Mouse (Mus musculus): Measurements from ENCODE around the gene Nr4a2.

The Nr4a2 gene

DNA sequence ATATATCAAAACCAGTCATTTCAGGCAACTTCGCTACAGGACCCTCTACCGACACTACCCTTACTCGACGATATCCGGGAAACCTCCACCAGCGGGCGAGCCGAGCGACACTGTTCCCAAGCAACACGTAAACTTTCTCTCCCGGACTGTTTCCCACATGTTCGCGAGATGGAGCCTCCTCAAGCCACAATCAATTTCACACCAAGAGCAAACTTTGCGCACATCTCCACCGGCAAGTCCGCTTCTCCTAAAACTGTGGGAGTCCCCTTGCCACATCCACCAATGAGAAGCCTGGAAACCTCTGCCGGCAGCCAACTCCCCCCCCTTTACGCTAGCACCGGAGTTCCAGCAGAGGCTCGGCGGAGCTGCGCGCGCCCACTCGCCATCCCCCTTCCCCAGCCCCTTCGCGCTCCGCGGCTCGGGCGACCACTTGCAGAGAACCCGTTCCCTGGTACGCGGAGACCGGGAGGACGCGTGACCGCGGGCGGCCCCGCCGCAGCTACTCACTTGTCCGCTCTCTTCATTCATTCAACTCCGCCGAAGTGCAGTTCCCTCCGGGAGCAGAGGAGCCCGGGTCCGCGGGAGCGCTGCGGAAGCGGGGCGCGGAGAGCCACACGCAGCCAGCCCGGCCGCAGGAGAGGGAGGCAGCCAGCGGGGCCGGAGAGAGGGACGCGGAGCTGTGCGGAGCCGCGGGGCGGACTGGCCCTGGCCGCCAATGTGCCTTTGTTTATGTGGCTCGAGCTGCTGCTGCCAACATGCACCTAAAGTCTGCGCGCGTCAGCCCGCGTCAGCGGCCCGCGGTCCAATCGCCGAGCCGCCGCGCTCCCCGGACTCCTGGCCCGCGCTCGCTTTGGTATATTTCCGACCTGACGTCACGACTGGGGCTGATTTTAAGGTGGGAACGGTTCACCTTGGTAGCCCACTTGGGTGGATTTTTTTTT is 9.3 kb downstream of the Nr4a2 start:
- POLR2A ChIA-PET, result interaction anchor here in 2 of 4 experiments (1.0 to 2.1 kb wide), 7 partner anchors 8 to 141 kb away, joined by 3 to 10 read pairs (median 5); partner anchors contain the start of gene Gpd2 (in 2 of the 2)
- CTCF ChIA-PET, result no interaction called here

DNA sequence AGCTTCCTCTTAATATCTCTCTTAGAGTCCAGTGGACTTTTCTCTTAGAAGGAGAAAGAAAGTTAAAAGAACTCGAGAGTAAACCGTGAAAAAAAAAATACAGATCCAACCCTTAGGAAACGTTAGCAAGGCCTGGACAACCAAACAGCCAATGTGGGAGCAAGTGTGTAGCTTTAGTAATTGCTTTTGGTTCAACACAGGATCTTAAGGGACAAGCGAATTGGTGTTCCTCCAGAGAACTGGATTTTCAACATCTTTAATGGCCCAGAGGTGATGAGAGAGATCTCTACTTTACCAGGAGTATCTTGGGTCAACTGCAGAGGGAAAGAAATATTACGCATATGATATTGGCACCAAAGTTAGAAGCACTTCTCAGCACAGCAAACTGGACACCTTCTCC is 10.4 kb downstream of the Nr4a2 start:
- CTCF ChIA-PET, result no interaction called here
- POLR2A ChIA-PET, result interaction anchor here in 2 of 4 experiments (0.6 to 1.8 kb wide), 4 partner anchors 9 to 603 kb away, joined by 3 to 5 read pairs (median 4); no protein-coding TSS in a partner anchor

DNA sequence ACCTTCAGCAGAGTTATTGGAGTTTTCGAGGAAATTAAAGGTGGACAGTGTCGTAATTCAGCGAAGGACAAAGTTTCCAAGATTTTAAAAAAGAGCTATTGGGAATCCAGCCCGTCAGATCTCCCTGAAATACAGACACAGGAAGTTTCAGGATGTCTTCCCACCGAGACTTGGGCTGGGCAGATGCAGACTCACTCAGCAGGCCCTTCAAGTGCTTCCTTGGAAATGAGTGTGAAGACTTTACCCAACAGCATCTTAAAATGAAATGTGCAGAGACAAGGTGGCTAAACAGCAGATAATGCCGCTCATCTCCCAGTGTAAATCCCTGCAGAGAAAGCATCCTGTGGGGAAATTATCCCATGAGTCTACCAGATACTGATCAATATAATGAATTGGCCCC is 10.9 kb downstream of the Nr4a2 start:
- CTCF ChIA-PET, result no interaction called here

DNA sequence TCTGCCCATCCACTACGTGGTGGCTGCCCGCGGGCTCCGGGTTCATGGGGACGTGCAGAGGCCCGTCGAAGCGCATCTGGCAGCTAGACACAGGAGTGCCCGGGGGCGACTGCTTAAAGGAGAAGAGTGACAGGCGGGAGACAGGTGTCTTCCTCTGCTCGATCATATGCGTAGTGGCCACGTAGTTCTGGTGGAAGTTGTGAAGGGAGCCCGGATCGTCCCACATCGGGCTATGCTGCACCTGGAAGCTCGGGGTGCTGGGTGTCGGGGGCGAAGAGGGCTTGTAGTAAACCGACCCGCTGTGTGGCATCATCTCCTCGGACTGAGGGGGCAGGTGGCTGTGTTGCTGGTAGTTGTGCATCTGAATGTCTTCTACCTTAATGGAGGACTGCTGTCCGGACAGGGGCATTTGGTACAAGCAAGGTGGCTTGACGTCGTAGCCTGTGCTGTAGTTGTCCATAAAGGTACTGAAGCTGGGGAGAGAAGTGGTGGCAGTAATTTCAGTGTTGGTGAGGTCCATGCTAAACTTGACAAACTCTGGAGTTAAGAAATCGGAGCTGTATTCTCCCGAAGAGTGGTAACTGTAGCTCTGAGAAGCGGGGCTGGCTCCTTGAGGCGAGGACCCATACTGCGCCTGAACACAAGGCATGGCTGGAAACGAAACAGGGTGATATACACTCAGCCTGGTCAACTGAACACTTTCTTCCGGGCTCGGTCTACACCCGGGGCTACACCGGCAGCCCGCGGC is 11.8 kb downstream of the Nr4a2 start:
- CTCF ChIA-PET, result no interaction called here
- POLR2A ChIA-PET, result interaction anchor here in 2 of 4 experiments (0.6 to 1.3 kb wide), 6 partner anchors 14 to 232 kb away, joined by 3 to 4 read pairs (median 3); partner anchors contain the start of gene Gpd2 (in 1 of the 2)

More for the DNA sequence above, 10.9 kb downstream of the Nr4a2 start:
- POLR2A ChIA-PET, result interaction anchor here in 1 of 4 experiments (0.6 to 1.3 kb wide), 4 partner anchors 48 to 231 kb away, joined by 3 read pairs; no protein-coding TSS in a partner anchor

DNA sequence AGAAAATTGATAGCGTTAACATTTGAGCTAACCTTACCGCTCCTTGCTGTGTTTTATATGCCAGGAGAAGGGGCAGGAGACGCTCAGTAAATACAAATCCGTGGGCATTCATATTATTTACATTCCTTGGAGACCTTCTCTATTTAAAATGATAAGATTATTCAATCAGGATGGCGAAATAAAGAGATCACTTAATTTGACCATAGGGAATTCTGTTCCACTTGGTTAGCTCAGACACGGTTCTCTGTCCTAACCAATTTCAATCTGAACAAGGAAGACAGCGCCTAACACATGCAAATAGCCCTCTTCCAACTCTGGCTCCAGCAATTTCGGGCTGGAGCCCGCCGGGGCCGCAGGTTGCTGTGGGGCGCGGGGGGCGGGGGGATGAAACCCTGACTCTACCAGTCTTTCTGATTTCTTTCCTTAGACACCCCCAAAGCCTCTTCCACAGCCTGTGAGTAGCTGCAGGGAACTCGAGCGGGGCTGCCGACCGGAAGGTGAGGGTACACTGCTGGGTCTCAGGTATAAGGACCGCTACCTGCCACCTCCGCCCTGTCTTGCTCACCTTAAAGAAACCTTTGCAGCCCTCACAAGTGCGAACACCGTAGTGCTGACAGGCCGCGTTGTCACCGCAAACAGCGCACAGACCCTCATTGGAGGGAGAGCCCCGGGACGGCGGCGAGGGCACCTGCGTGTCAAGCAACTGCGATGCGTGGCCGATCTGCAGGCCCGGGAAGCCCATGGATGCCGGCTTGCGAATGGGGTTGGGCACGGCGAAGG is 12.6 kb downstream of the Nr4a2 start:
- CTCF ChIA-PET, result interaction anchor here in 1 of 4 experiments (0.7 kb wide), 1 partner anchor 258 kb away, joined by 5 read pairs; no protein-coding TSS in a partner anchor
- POLR2A ChIA-PET, result interaction anchor here in 2 of 4 experiments (0.6 to 1.0 kb wide), 2 partner anchors 127 to 1012 kb away, joined by 3 to 8 read pairs; partner anchors contain the start of gene Gpd2 (in 1 of the 2)

DNA sequence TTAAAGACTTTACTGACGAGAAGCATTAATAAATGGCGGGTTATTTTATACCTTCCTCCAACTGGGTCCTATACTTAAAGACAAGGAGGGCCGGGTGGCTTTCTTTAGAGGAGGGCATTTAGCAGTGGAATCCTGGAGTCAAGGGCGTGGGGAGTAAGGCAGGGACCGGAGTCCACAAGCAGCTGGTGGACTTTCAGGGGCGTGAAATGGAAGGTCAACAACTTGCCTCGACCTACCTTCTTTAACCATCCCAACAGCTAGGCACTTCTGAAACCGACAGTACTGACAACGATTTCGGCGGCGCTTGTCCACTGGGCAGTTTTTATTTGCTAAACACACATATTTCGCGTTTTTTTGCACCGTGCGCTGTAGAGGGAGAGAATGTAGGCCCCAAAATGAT is 13.4 kb downstream of the Nr4a2 start:
- ChIA-PET CTCF (interaction anchor here in 1 of 4 experiments (0.7 kb wide), 1 partner anchor 259 kb away, joined by 5 read pairs; no protein-coding TSS in a partner anchor), POLR2A (interaction anchor here in 1 of 4 experiments (0.6 kb wide), 1 partner anchor 1011 kb away, joined by 8 read pairs; no protein-coding TSS in a partner anchor)

DNA sequence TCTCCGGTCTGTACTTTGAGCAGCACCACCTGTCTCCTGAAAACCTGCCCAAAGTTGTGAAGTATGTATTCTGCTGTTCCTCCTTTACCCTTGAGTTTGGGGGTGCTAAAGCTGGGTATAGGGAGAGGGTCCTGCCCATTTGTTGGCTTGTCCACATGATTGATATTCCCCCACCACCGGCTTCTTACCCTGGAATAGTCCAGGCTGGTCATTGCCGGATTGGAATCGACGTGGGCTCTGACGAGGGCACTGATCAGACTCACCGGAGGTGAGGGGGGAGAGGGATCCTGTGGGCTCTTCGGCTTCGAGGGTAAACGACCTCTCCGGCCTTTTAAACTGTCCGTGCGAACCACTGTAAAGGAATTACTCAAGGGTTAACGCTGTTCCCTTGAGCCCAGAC is 13.9 kb downstream of the Nr4a2 start:
- CTCF ChIA-PET, result no interaction called here
- POLR2A ChIA-PET, result no interaction called here

DNA sequence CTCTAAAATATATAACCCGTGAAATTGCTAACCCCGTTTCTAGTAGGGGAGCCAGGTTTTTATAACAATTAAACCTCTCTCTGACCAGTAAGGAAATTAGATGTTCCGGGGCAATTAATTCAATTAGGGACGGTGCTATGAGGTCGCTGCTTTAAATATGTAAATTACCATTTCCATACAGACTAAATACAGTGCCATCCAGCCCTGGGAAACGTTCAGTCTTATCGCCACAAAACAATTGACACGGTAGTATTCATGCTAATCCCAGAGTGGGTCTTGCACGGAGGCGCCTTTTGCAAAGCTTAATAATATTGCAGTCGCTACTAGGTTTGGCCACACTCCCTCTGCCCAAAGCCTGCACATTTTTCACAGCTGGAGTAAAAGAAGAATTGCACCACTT is 14.5 kb downstream of the Nr4a2 start:
- POLR2A ChIA-PET, result no interaction called here
- CTCF ChIA-PET, result interaction anchor here in 1 of 4 experiments (0.6 kb wide), 1 partner anchor 676 kb away, joined by 3 read pairs; no protein-coding TSS in a partner anchor

DNA sequence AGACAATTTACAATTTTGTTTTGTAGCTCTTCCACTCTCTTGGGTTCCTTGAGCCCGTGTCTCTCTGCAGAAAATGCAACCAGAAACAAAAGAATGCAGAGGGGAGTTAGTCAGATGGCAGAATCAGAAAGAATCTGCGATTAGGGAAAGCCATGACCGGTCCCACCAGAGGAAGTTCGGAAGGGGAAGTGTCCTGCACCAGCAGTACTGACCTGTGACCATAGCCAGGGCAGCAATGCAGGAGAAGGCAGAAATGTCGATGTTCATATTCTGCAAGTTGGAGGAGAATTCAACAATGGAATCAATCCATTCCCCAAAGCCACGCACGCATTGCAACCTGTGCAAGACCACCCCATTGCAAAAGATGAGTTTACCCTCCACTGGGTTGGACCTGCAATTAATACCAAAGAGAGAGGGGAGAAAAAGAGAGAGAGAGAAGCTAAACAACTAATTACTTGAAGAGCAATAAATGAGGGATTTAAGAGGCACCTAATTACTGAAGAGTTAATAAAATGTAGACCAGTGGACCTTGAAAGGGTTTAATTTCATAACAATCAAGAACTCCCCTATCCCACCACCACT is 15.4 kb downstream of the Nr4a2 start:
- CTCF ChIA-PET, result no interaction called here
- POLR2A ChIA-PET, result no interaction called here

DNA sequence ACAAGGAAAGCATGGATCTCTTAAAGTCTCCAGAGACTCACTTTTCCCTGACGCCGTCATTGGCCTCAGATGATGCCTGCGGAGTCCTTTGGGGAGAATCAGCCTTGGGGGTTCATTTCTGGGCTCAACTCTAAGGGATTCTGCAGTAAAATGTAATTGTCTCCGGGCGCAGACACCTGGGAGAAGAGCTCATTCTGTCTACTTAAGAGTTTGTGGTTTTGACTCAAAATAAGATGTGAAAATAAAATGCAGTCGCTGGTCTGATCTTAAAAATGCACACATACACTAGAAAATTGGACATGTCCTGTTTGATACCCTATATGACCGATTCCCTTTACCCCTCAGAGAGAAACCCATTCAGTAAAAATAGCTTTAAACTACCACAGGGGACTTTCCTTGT is 18.4 kb downstream of the Nr4a2 start:
- CTCF ChIA-PET, result interaction anchor here in 1 of 4 experiments (0.6 kb wide), 1 partner anchor 385 kb away, joined by 5 read pairs; no protein-coding TSS in a partner anchor
- POLR2A ChIA-PET, result interaction anchor here in 1 of 4 experiments (1.0 kb wide), 1 partner anchor 11 kb away, joined by 7 read pairs; no protein-coding TSS in a partner anchor

DNA sequence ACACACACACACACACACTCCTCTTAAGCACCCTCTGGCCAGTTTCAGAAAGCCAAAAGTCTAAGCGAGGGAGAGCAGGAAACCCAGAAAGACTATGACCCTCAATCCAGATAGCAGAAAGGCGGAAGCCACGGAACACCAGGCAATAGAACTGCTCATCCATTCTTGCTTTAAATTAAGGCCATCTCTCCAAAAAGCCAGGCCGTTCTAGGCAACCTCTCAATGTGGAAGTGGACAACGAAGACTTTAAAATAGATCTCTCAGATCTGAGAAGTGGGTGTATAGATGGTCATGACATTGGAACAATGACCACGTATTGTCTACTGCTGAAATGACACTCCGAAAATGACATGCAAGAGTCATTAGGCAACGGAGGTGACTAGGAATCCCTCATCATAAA is 19.1 kb downstream of the Nr4a2 start:
- ChIA-PET POLR2A (no interaction called here), CTCF (no interaction called here)

DNA sequence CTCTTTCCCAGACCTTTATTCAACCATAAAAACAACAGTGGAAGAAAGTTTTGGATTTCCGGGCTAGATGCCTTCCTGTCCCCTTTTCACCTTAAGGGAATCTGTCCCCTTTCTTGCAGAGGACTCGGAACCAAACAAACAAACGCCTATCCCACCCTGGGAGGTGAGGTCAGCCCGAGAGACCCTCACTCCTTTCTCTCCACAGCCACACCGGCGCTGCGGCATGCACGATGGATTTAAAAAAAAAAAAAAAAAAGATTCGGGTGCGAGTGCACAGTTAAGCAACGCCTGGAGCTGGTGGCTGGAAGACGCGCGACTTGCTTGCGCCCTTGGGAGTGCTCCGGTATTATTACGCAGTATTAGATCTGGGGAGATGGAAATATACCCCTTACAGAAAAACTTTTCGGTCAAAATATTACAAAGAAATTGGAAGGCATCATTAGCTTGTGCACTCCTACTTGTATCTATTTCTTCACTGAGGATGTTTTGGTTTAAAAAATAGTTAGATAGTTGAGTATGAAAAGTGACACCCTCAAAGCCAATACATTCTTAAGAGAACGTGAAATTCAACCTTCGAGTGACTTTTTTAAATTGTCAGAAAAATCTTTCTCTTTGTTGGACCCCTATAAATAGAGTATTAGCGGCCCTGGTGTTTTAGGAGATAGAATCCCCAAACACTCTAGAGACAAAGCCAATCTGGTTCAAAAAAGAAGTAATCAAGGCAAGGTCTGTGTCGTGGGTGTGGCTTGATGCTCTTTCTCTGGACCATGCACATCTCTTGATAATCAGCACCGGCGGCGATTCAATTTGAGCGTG is 19.8 kb downstream of the Nr4a2 start:
- ChIA-PET POLR2A (interaction anchor here in 1 of 4 experiments (1.5 kb wide), 1 partner anchor 12 kb away, joined by 3 read pairs; no protein-coding TSS in a partner anchor), CTCF (interaction anchor here in 1 of 4 experiments (0.6 kb wide), 1 partner anchor 133 kb away, joined by 3 read pairs; no protein-coding TSS in a partner anchor)

DNA sequence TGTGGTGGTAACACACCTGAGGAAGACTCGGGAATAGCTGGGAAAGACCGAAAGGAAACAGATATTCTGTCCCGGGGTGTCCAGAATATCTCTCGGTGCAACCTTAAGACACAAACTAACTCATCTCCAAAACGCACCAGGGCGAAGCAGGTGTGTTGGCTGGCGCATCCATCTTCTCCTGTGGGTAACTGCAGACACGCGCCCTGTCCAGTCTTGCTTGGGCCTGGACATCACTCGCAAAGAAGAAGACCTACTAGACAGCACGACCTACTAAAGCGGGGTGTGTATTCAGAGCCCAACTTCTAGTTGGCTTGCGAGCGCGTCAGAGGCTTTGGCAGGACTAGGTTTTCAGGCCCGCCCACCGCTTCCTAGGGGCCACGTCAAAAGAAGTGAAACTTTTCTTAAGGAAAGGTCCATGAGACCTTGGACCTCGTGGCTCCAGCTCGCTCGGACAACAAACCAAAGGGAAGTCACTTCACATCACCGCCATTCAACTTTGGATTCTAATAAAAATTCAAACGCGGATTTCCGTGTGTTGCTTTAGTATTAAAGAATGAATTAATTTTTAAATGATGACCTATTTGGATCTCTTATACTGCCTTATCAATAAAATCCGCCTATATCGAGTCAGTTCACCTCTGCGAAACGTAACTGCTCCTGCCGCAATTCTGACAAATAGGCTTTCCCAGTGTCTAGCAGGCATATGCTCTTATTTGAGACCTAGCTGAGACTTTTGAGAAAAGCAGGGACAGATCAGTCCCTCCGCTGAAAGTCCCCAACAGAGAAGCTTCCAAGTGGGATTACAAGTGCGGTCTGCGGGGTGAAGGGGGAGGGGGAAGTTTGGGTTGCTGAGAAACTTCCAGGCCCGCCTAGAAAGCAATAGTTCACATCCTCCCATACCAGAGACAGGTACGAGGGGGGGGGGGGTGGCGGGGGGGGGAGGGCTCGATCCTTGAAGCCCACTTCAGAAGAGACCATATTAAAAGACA is 20.7 kb downstream of the Nr4a2 start:
- CTCF ChIA-PET, result interaction anchor here in 1 of 4 experiments (0.6 kb wide), 1 partner anchor 13 kb away, joined by 3 read pairs; no protein-coding TSS in a partner anchor
- POLR2A ChIA-PET, result interaction anchor here in 1 of 4 experiments (0.7 to 1.5 kb wide), 3 partner anchors 13 to 90 kb away, joined by 3 read pairs; no protein-coding TSS in a partner anchor

DNA sequence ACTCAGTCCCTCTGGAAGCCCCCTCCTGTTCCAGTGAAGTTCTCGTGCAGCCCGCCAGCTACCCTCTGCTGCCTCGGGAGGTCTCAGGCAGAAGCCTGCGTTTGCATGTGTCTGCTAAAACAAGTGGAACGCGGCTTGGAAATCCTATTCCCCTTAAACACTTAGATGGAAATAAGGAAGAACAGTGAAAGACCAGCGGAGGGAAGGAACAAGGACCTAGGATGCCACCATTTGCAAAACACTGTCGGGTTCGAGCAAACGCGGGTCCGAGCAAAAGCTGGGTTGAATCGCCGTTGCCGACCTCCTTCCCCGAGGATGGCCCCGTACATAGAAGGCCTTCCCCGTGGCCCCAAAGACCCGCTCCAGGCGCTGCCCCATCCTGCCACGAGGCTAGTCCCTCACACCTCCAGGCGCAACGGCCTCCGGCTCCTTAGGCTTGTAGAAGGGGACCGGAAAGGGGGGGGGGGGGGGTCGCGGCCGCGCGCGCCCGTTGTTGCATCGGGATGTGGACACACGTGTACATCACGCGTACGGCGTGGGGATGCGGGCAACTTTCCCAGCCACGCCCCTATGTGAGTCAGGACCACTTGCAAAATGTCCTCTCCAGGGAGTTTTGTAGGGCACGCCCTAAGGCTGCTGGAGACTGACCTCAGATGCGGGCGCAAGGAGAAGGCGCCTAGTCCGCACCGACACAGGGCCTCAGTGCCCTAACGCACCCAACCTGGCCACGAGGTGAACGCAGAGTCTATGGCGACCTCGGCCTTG is 21.5 kb downstream of the Nr4a2 start:
- CTCF ChIA-PET, result interaction anchor here in 1 of 4 experiments (0.6 kb wide), 2 partner anchors 14 to 44 kb away, joined by 3 to 7 read pairs; no protein-coding TSS in a partner anchor
- POLR2A ChIA-PET, result interaction anchor here in 1 of 4 experiments (0.7 to 1.5 kb wide), 4 partner anchors 13 to 135 kb away, joined by 3 to 4 read pairs (median 3); partner anchors contain the start of gene Gpd2

DNA sequence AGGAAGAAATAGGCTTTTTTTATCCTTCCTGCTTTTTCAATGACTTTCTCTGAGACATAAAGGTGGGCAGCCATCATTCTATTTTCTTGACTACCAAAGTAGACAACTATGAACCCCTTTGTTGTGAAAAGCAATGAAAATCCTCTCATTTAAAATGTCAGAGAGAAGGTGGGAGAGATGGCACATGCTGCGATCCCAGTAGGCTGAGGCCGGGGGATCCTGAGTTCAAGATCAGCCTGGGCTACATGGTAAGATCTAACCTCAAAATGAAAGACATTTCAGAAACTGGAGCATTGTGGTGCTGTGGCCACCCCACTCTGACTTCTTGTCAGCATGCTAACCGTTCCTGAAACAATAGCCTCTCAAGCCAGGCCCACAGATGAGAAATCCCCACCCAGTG is 23.6 kb downstream of the Nr4a2 start:
- CTCF ChIA-PET, result no interaction called here
- POLR2A ChIA-PET, result no interaction called here
